Mouse (Mus musculus): Measurements from ENCODE around the gene Kcnj6. TPM values are rescaled to one million over a fixed set of nuclear protein-coding genes. Genes with fewer than 3 reads are reported as not detected.
A peak's percentile ranks its signal among the peaks of the same experiment; 100 is the strongest.

The Kcnj6 gene
- polyA plus RNA-seq, 1 experiment from 2014 or later = not detected

GRCm38 (mm10) chr16:94743853-94744501 is 253.5 kb downstream of the Kcnj6 start:
- TF ChIP-seq CTCF (IDR thresholded peaks at IDR 0.05) (peak; percentile 75), EP300 (IDR thresholded peaks at IDR 0.05) (no peak)
- H3K27me3 ChIP-seq (replicated peaks; ENCODE audit: insufficient read depth, low read length) = no peaks in the 10 kb centered on the region
- DNase-seq (ENCODE audit: low spot score) (peak; percentile 80), ATAC-seq (peak; percentile 81)
- WGBS = 3% methylated on average over 11 of the region's 11 CpGs
- H3K27ac ChIP-seq (ENCODE audit: low read length) = no peak overlapping the region
- H3K9ac ChIP-seq (replicated peaks; ENCODE audit: low read depth) = no peak overlapping the region
- peak overlapping the region; percentile 35 for H3K4me2 ChIP-seq (replicated peaks; ENCODE audit: low read depth, low read length)
- peaks cover 7% of the 10 kb centered on the region; the same call in 1 of the 2 replicates for H3K4me1 ChIP-seq (ENCODE audit: insufficient read depth, low read depth, low read length)
- no peaks in the 10 kb centered on the region for H3K36me3 ChIP-seq (ENCODE audit: insufficient read depth, low read length)
- no peaks in the 10 kb centered on the region for H3K9me3 ChIP-seq (ENCODE audit: low read length)
- no peak overlapping the region for H3K4me3 ChIP-seq (ENCODE audit: low read depth, low read length)

GRCm38 (mm10) chr16:94737359-94737687 is 260.2 kb downstream of the Kcnj6 start:
- Histone ChIP-seq H3K27me3 (replicated peaks; ENCODE audit: insufficient read depth, low read length) (no peaks in the 10 kb centered on the region), H3K9me3 (ENCODE audit: low read length) (no peaks in the 10 kb centered on the region), H3K27ac (ENCODE audit: low read length) (no peak overlapping the region), H3K4me1 (ENCODE audit: insufficient read depth, low read depth, low read length) (no peaks in the 10 kb centered on the region), H3K4me2 (replicated peaks; ENCODE audit: low read depth, low read length) (no peak overlapping the region), H3K4me3 (ENCODE audit: low read depth, low read length) (no peak overlapping the region), H3K9ac (replicated peaks; ENCODE audit: low read depth) (no peak overlapping the region), H3K36me3 (ENCODE audit: insufficient read depth, low read length) (no peaks in the 10 kb centered on the region)
- 100% methylated on average over 1 of the region's 1 CpGs for whole genome bisulfite sequencing
- no peak for DNase-seq (ENCODE audit: low spot score)
- no peak for ATAC-seq
- no peak for TF ChIP-seq CTCF (IDR thresholded peaks at IDR 0.05)

DNA sequence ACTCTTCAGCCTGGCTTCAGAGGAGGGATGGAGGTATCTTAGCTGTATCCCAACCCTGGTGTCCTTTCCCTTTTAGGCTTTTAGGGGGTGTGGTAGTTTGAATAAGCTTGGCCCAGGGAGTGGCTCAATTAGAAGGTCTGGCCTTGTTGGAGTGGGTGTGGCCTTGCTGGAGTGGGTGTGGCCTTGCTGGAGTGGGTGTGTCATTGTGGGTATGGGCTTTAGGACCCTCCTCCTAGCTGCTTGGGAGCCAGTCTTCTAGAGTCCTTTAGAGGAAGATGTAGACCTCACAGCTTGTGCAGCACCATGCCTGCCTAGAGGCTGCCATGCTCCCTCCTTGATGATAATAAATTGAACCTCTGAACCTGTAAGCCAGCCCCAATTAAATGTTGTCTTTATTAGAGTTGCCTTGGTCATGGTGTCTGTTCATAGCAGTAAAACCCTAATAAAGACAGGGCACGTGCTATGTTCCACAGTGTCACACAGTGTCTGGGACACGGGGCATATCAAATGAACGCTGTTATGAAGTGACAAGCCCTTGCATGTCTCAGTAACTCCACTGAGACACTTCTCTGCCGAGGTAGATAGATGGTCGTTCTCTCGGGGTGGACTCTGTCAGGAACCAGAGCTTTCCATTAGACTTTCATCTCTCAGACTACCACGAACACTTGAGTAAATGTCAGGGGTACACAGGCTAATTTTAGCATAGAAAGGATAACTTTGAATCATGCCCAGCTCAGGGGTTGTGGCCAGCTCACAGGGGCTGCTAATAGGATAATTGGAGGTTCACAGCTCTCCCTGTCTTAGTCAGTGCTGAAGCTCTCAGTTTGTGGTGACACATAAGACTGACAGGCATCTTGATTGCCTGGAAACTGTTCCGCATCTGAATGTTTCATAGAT is 260.8 kb downstream of the Kcnj6 start:
- DNase-seq (ENCODE audit: low spot score) = no peak
- H3K27ac ChIP-seq (ENCODE audit: low read length) = no peak overlapping the region
- 77% methylated on average over 8 of the region's 8 CpGs for WGBS

GRCm38 (mm10) chr16:94735472-94735871 is 262.0 kb downstream of the Kcnj6 start:
- no peaks in the 10 kb centered on the region for H3K9me3 ChIP-seq (ENCODE audit: low read length)
- ATAC-seq = no peak

More for the DNA sequence above, 260.8 kb downstream of the Kcnj6 start:
- no peaks in the 10 kb centered on the region for H3K36me3 ChIP-seq (ENCODE audit: insufficient read depth, low read length)
- H3K4me2 ChIP-seq (replicated peaks; ENCODE audit: low read depth, low read length) = no peak overlapping the region
- TF ChIP-seq CTCF (IDR thresholded peaks at IDR 0.05) (no peak), EP300 (IDR thresholded peaks at IDR 0.05) (no peak)
- no peaks in the 10 kb centered on the region for H3K9me3 ChIP-seq (ENCODE audit: low read length)
- H3K4me3 ChIP-seq (ENCODE audit: low read depth, low read length) = no peak overlapping the region
- no peaks in the 10 kb centered on the region for H3K27me3 ChIP-seq (replicated peaks; ENCODE audit: insufficient read depth, low read length)
- ATAC-seq = no peak
- H3K4me1 ChIP-seq (ENCODE audit: insufficient read depth, low read depth, low read length) = no peaks in the 10 kb centered on the region
- no peak overlapping the region for H3K9ac ChIP-seq (replicated peaks; ENCODE audit: low read depth)

DNA sequence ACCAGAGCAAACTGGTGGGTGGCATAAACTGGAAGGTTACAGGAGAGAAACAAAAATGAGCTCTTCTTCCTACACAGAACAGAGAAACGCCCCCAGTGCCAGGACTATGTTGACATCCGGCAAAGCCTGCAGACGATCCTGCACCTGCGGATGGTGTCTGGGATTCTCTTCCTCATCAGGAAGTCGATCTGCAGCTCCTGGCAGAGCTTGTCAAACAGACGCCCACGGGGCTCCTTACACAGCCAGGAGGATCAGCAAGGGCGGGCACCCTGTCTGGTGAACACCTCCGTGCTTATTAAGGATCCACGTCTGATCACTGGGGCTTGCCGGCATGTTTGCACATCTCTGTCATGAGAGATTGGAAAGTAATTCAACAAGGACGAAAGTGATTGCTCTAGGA is 266.5 kb downstream of the Kcnj6 start:
- Histone ChIP-seq H3K27ac (ENCODE audit: low read length) (no peak overlapping the region), H3K9me3 (ENCODE audit: low read length) (no peaks in the 10 kb centered on the region; the same call in 1 of the 2 replicates), H3K9ac (replicated peaks; ENCODE audit: low read depth) (no peak overlapping the region), H3K4me3 (ENCODE audit: low read depth, low read length) (no peak overlapping the region), H3K4me1 (ENCODE audit: insufficient read depth, low read depth, low read length) (no peaks in the 10 kb centered on the region), H3K4me2 (replicated peaks; ENCODE audit: low read depth, low read length) (no peak overlapping the region), H3K36me3 (ENCODE audit: insufficient read depth, low read length) (no peaks in the 10 kb centered on the region), H3K27me3 (replicated peaks; ENCODE audit: insufficient read depth, low read length) (no peaks in the 10 kb centered on the region)
- DNase-seq (ENCODE audit: low spot score) = no peak
- 35% methylated on average over 12 of the region's 12 CpGs for WGBS
- TF ChIP-seq CTCF (IDR thresholded peaks at IDR 0.05) = no peak
- no peak for TF ChIP-seq EP300 (IDR thresholded peaks at IDR 0.05)
- no peak for ATAC-seq

More at GRCm38 (mm10) chr16:94735472-94735871, 262.0 kb downstream of the Kcnj6 start:
- no peak for DNase-seq (ENCODE audit: low spot score)
- WGBS = 55% methylated on average over 3 of the region's 3 CpGs
- Histone ChIP-seq H3K27me3 (replicated peaks; ENCODE audit: insufficient read depth, low read length) (no peaks in the 10 kb centered on the region), H3K27ac (ENCODE audit: low read length) (no peak overlapping the region), H3K4me1 (ENCODE audit: insufficient read depth, low read depth, low read length) (no peaks in the 10 kb centered on the region), H3K36me3 (ENCODE audit: insufficient read depth, low read length) (no peaks in the 10 kb centered on the region), H3K9ac (replicated peaks; ENCODE audit: low read depth) (no peak overlapping the region), H3K4me3 (ENCODE audit: low read depth, low read length) (no peak overlapping the region), H3K4me2 (replicated peaks; ENCODE audit: low read depth, low read length) (no peak overlapping the region)
- TF ChIP-seq EP300 (IDR thresholded peaks at IDR 0.05) (no peak), CTCF (IDR thresholded peaks at IDR 0.05) (peak; percentile 25)

DNA sequence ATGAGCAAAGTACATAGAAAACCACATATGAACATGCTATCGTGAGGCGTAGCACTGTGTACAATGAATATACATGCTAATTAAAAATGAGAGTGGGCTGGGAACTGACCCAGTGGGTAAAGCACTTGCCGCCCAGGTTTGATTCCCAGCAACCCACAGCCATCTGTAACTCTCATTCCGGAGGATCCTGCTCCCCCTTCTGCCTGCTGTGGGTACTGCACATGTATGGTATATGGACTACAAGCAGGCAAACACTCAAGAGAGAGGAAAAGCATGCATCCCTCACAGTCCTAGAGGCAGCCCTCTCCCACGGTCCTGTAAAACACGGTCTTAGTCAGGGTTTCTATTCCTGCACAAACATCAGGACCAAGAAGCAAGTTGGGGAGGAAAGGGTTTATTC is 268.3 kb downstream of the Kcnj6 start:
- Histone ChIP-seq H3K9me3 (ENCODE audit: low read length) (no peaks in the 10 kb centered on the region; the same call in 1 of the 2 replicates), H3K27ac (ENCODE audit: low read length) (no peak overlapping the region), H3K36me3 (ENCODE audit: insufficient read depth, low read length) (no peaks in the 10 kb centered on the region), H3K4me1 (ENCODE audit: insufficient read depth, low read depth, low read length) (no peaks in the 10 kb centered on the region), H3K27me3 (replicated peaks; ENCODE audit: insufficient read depth, low read length) (no peaks in the 10 kb centered on the region), H3K9ac (replicated peaks; ENCODE audit: low read depth) (no peak overlapping the region), H3K4me2 (replicated peaks; ENCODE audit: low read depth, low read length) (no peak overlapping the region), H3K4me3 (ENCODE audit: low read depth, low read length) (no peak overlapping the region)
- TF ChIP-seq CTCF (IDR thresholded peaks at IDR 0.05) = peak; percentile 16; the same call in 1 of the 2 replicates
- no peak for TF ChIP-seq EP300 (IDR thresholded peaks at IDR 0.05)
- 90% methylated on average over 6 of the region's 6 CpGs for WGBS
- no peak for ATAC-seq
- DNase-seq (ENCODE audit: low spot score) = no peak
